Mouse (Mus musculus) liver (tissue): ENCODE measurements around the gene Gm13040.
"Not testable (repeated sequence)": the region's sequence is repeated elsewhere in the genome, so short reads cannot be mapped to it uniquely, and the experiment has no call there.

Source experiments
- DNase-seq: peaks from one replicate; pipeline ENCODE4 v3.0.0-alpha.2; 2020; ENCODE audit warnings: mixed read lengths

Gm13040 gene

GRCm38 (mm10) chr4:143535654-143536053 is at the start of gene Gm13040:
Gene Gm13040, plus strand, starts transcription at chr4:143535954.
- DNase-seq: not testable (repeated sequence)

DNA sequence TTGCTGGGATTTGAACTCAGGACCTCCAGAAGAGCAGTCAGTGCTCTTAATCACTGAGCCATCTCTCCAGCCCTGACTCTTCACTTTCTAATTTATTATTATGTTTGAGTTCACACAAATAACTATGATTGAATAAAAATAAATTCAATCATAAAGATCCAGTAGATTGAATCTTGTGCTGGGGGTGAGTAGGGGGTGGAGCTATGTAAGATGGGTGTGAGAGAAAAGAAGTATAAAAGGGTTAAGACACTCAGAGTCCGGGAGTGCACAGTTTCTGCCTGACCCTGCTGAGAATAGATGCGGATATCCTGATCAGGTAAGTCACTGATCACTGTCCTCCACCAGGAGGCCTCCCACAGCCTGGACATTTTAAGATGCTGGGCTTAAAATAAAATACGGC is 24.7 kb upstream of the Gm13040 start, which contains the start of gene Gm13043:
Gene Gm13043, plus strand, starts transcription at position 301 of the 400 bp plus-strand sequence.
- no peak for DNase-seq

GRCm38 (mm10) chr4:143551400-143551799 is 15.6 kb downstream of the Gm13040 start, which contains the start of the genes BC080695 and Gm13057:
Gene BC080695, plus strand, starts transcription at chr4:143551700.
Gene Gm13057, plus strand, starts transcription at chr4:143551709.
- DNase-seq: not testable (repeated sequence)
